Mouse (Mus musculus) adrenal gland, postnatal 4 days (tissue): ENCODE measurements around the gene Vmn1r51. TPM values are rescaled to one million over a fixed set of nuclear protein-coding genes. Genes with fewer than 3 reads are reported as not detected.
"Not testable (repeated sequence)": the region's sequence is repeated elsewhere in the genome, so short reads cannot be mapped to it uniquely, and the experiment has no call there.

ENCODE experiments used
- DNase-seq, 2 experiments: peaks; one replicate each; pipeline ENCODE4 v3.0.0; 2021 to 2022; ENCODE audit warnings: low spot score in 2 of 2, mixed read lengths in 2 of 2
- long read RNA-seq, 2 experiments: library from polyadenylated mRNA; stranded (forward); transcript quantifications; one replicate each; pipeline ENCODE4 v2.0.0; 2021
- total RNA-seq, 2 experiments: library from RNA; stranded (reverse); gene quantifications; 2 replicates each; pipeline ENCODE4 v1.2.3; 2021

The Vmn1r51 gene
- total RNA-seq, result not detected
- long read RNA-seq, experiment 1, result 0 reads
- long read RNA-seq, experiment 2, result 0 reads

- not testable (repeated sequence) for DNase-seq
Observed at GRCm38 (mm10) chr6:90122296-90122695, at the start of gene Vmn1r51. TSS of gene Vmn1r51 (plus strand) at chr6:90122596.

GRCm38 (mm10) chr6:90078406-90078805 is 44.0 kb upstream of the Vmn1r51 start, which contains the start of gene Vmn1r49:
TSS of gene Vmn1r49 (minus strand) at chr6:90078506.
- DNase-seq, result no peak

GRCm38 (mm10) chr6:90100566-90100965 is 21.8 kb upstream of the Vmn1r51 start:
- no peak for DNase-seq

GRCm38 (mm10) chr6:90101130-90101529 is 21.3 kb upstream of the Vmn1r51 start, which contains the start of gene Vmn1r50:
TSS of gene Vmn1r50 (plus strand) at chr6:90101430.
- DNase-seq, result no peak

GRCm38 (mm10) chr6:90160139-90160538 is 37.7 kb downstream of the Vmn1r51 start:
- no peak for DNase-seq

- DNase-seq, result no peak
Observed at GRCm38 (mm10) chr6:90174508-90174907, 52.1 kb downstream of the Vmn1r51 start, which contains the start of gene Vmn1r52. TSS of gene Vmn1r52 (plus strand) at chr6:90174808.

Other genes with a start within 250 kb of the Vmn1r51 start
- gene Vmn1r42, start 246.2 kb upstream of the Vmn1r51 start, total RNA-seq, result not detected
- not detected for gene Vmn1r43, start 246.2 kb upstream of the Vmn1r51 start, total RNA-seq
- not detected for gene Vmn1r44, start 238.9 kb upstream of the Vmn1r51 start, total RNA-seq
- gene Vmn1r45, start 182.0 kb upstream of the Vmn1r51 start, total RNA-seq, result not detected
- not detected for gene Vmn1r46, start 153.3 kb upstream of the Vmn1r51 start, total RNA-seq
- gene Vmn1r47, start 106.4 kb upstream of the Vmn1r51 start, total RNA-seq, result not detected
- not detected for gene Vmn1r48, start 85.8 kb upstream of the Vmn1r51 start, total RNA-seq
- gene Vmn1r49, start 44.1 kb upstream of the Vmn1r51 start, total RNA-seq, result not detected
- not detected for gene Vmn1r50, start 21.2 kb upstream of the Vmn1r51 start, total RNA-seq
- not detected for gene Vmn1r52, start 52.2 kb downstream of the Vmn1r51 start, total RNA-seq
- gene V1ra8, start 80.2 kb downstream of the Vmn1r51 start, total RNA-seq, result not detected
- gene Vmn1r53, start 101.8 kb downstream of the Vmn1r51 start, total RNA-seq, result not detected
- gene Vmn1r54, start 123.7 kb downstream of the Vmn1r51 start, total RNA-seq, result not detected
- gene BC048671, start 178.6 kb downstream of the Vmn1r51 start, total RNA-seq, result not detected
- 1 to 10 TPM in 1 of 2 experiments, under 1 TPM in 1; 0.59 to 1.1 TPM for gene Chst13, start 202.6 kb downstream of the Vmn1r51 start, total RNA-seq
- 10 to 100 TPM in 1 of 2 experiments, under 1 TPM in 1; 0.70 to 12.4 TPM for gene Uroc1, start 210.7 kb downstream of the Vmn1r51 start, total RNA-seq
- gene Zxdc, start 246.9 kb downstream of the Vmn1r51 start, total RNA-seq, result 10 to 100 TPM; 26.6 to 29.4 TPM